Mouse (Mus musculus): Measurements from ENCODE around the gene Akna.

DNA sequence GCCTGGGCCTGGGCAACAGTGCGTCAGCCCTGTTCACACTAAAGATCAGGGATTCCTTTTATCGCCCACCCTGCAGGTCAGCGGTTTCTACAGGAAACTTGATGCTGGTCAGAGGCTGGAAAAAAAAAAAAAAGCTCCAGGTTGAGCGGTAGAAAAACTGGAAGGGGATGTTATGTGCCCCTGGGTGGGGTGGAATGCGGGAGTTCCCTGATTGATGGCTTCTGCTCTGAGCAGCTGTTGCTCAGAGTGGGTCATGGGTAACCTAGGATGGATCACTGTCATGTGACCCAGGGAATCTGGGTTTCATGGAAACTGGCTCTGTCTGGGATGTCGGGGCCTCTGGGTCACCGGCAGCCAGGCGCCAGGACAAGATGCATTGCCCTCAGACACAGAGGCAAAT is 23.2 kb upstream of the Akna start:
- TF ChIP-seq POLR2A (IDR thresholded peaks at IDR 0.05; ENCODE audit: low read depth, low read length) (no peak), CTCF (IDR thresholded peaks at IDR 0.05; ENCODE audit: borderline replicate concordance, insufficient read depth, low read length) (no peak)
